Mouse (Mus musculus): Measurements from ENCODE around the gene Rundc3a. TPM values are rescaled to one million over a fixed set of nuclear protein-coding genes. Genes with fewer than 3 reads are reported as not detected.

Rundc3a gene
- polyA plus RNA-seq, 1 experiment from 2014 or later: 1.0 TPM

DNA sequence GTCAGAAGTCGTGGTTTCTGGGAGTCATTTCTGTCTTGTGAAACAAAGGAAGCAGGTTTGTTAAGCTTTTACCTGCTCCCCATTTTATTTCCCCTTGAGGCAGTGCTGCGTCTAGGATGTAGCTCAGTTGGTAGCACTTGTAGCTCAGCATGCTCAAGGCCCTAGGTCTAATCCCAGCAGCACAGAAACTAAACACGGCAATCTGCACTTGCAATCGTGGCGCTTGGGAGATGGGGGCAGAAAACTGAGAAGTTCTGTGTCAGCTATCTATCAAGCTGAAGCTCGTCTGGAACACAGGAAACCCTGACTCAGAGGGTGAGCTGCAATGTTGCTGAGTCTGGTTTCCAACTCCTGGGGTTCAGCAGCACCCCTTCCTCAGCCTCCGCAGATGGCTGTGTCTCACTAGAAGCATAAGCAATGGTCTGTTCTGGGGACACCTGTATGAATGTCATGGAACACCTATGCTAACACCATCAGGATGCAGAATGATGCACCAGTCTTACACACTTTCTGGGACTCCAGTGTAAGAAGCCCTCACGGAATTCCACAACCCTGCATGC lies 35.9 kb downstream of the Rundc3a start:
- no peaks in the 10 kb centered on the region for H3K9me3 ChIP-seq (ENCODE audit: control insufficient read depth, low read length)
- 0 out of 2 replicates have a peak, but pooled peaks cover 2% of the 10 kb centered on the region for H3K36me3 ChIP-seq (ENCODE audit: control insufficient read depth, insufficient read depth, low read length)
- 75% methylated on average over 8 of the region's 8 CpGs for WGBS
- peaks cover 3% of the 10 kb centered on the region for H3K4me1 ChIP-seq (ENCODE audit: control insufficient read depth, insufficient read depth, low read length)
- no peak overlapping the region for H3K4me3 ChIP-seq (ENCODE audit: low read depth, low read length)
- DNase-seq (ENCODE audit: low spot score): no peak
- H3K4me2 ChIP-seq (ENCODE audit: low read depth, severe bottlenecking): no peak overlapping the region
- H3K27me3 ChIP-seq (ENCODE audit: control insufficient read depth, insufficient read depth, low read length): no peaks in the 10 kb centered on the region
- H3K27ac ChIP-seq (replicated peaks; ENCODE audit: low read depth, low read length): no peak overlapping the region
- H3K9ac ChIP-seq (ENCODE audit: low read length): no peak overlapping the region
- no peak for ATAC-seq (ENCODE audit: insufficient number of reproducible peaks, low FRiP score, low TSS enrichment, low read depth)

DNA sequence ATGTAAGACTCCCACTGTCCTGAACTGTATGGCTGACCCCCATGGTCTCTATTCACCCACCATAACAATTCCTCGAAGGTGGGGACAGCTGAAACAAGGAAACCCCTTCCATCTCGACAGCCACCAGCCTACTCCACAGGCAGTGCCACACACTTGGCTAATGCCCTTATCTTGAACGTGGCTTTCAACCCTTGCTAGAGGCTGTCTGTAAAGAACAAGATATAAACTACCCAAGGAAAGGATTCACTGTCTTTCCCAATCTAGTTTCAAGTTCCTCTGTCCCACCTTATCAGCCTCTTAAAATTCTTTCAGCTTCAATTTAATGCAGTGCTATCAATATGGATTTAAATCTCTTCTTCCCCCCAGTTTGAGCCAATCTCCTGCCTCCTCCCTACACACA lies 36.3 kb downstream of the Rundc3a start:
- ATAC-seq (ENCODE audit: insufficient number of reproducible peaks, low FRiP score, low TSS enrichment, low read depth) (no peak), DNase-seq (ENCODE audit: low spot score) (no peak)
- H3K4me3 ChIP-seq (ENCODE audit: low read depth, low read length): peak overlapping the region; percentile 71
- H3K27me3 ChIP-seq (ENCODE audit: control insufficient read depth, insufficient read depth, low read length): no peaks in the 10 kb centered on the region
- H3K4me1 ChIP-seq (ENCODE audit: control insufficient read depth, insufficient read depth, low read length): peaks cover 3% of the 10 kb centered on the region
- no peaks in the 10 kb centered on the region for H3K9me3 ChIP-seq (ENCODE audit: control insufficient read depth, low read length)
- H3K27ac ChIP-seq (replicated peaks; ENCODE audit: low read depth, low read length): no peak overlapping the region
- 0 out of 2 replicates have a peak, but pooled peaks cover 2% of the 10 kb centered on the region for H3K36me3 ChIP-seq (ENCODE audit: control insufficient read depth, insufficient read depth, low read length)
- H3K4me2 ChIP-seq (ENCODE audit: low read depth, severe bottlenecking): peak overlapping the region; percentile 92
- WGBS: 54% methylated on average over 3 of the region's 3 CpGs
- peak overlapping the region; percentile 58; the same call in 1 of the 2 replicates for H3K9ac ChIP-seq (ENCODE audit: low read length)

- peak; percentile 90 for DNase-seq (ENCODE audit: low spot score)
- H3K9me3 ChIP-seq (ENCODE audit: control insufficient read depth, low read length): no peaks in the 10 kb centered on the region
- 0 out of 2 replicates have a peak, but pooled peaks cover 4% of the 10 kb centered on the region for H3K36me3 ChIP-seq (ENCODE audit: control insufficient read depth, insufficient read depth, low read length)
- no peaks in the 10 kb centered on the region for H3K27me3 ChIP-seq (ENCODE audit: control insufficient read depth, insufficient read depth, low read length)
- peak within 1 kb of the TSS; percentile 92 for H3K4me2 ChIP-seq (ENCODE audit: low read depth, severe bottlenecking)
- H3K9ac ChIP-seq (ENCODE audit: low read length): peak within 1 kb of the TSS; percentile 58
- peak; percentile 88 for ATAC-seq (ENCODE audit: insufficient number of reproducible peaks, low FRiP score, low TSS enrichment, low read depth)
- H3K4me1 ChIP-seq (ENCODE audit: control insufficient read depth, insufficient read depth, low read length): peaks cover 3% of the 10 kb centered on the region
- H3K27ac ChIP-seq (replicated peaks; ENCODE audit: low read depth, low read length): peak within 1 kb of the TSS; percentile 81
- peak within 1 kb of the TSS; percentile 71 for H3K4me3 ChIP-seq (ENCODE audit: low read depth, low read length)
- under 1% methylated on average over 29 of the region's 29 CpGs for WGBS
These were observed 37.2 kb downstream of the Rundc3a start, which contains the start of gene Grn for GRCm38 (mm10) chr11:102430121-102431017. TSS of gene Grn (plus strand) at chr11:102430315.

GRCm38 (mm10) chr11:102431018-102431645 lies 37.9 kb downstream of the Rundc3a start:
- 0 out of 2 replicates have a peak, but pooled peaks have one; percentile 28 for ATAC-seq (ENCODE audit: insufficient number of reproducible peaks, low FRiP score, low TSS enrichment, low read depth)
- WGBS: under 1% methylated on average over 7 of the region's 7 CpGs

GRCm38 (mm10) chr11:102431728-102432114 lies 38.5 kb downstream of the Rundc3a start:
- no peak overlapping the region for H3K9ac ChIP-seq (ENCODE audit: low read length)
- 82% methylated on average over 3 of the region's 3 CpGs for WGBS
- DNase-seq (ENCODE audit: low spot score): no peak
- no peak overlapping the region for H3K4me2 ChIP-seq (ENCODE audit: low read depth, severe bottlenecking)
- H3K27me3 ChIP-seq (ENCODE audit: control insufficient read depth, insufficient read depth, low read length): no peaks in the 10 kb centered on the region
- peaks cover 3% of the 10 kb centered on the region for H3K4me1 ChIP-seq (ENCODE audit: control insufficient read depth, insufficient read depth, low read length)
- H3K27ac ChIP-seq (replicated peaks; ENCODE audit: low read depth, low read length): no peak overlapping the region
- no peak overlapping the region for H3K4me3 ChIP-seq (ENCODE audit: low read depth, low read length)
- H3K9me3 ChIP-seq (ENCODE audit: control insufficient read depth, low read length): no peaks in the 10 kb centered on the region
- no peak for ATAC-seq (ENCODE audit: insufficient number of reproducible peaks, low FRiP score, low TSS enrichment, low read depth)
- peaks cover 9% of the 10 kb centered on the region for H3K36me3 ChIP-seq (ENCODE audit: control insufficient read depth, insufficient read depth, low read length)

More at GRCm38 (mm10) chr11:102431018-102431645, 37.9 kb downstream of the Rundc3a start:
- Histone ChIP-seq H3K9ac (ENCODE audit: low read length) (peak overlapping the region; percentile 56), H3K27ac (replicated peaks; ENCODE audit: low read depth, low read length) (peak overlapping the region; percentile 81), H3K9me3 (ENCODE audit: control insufficient read depth, low read length) (no peaks in the 10 kb centered on the region), H3K4me2 (ENCODE audit: low read depth, severe bottlenecking) (peak overlapping the region; percentile 92), H3K4me3 (ENCODE audit: low read depth, low read length) (peak overlapping the region; percentile 71), H3K36me3 (ENCODE audit: control insufficient read depth, insufficient read depth, low read length) (peaks cover 9% of the 10 kb centered on the region), H3K27me3 (ENCODE audit: control insufficient read depth, insufficient read depth, low read length) (no peaks in the 10 kb centered on the region), H3K4me1 (ENCODE audit: control insufficient read depth, insufficient read depth, low read length) (peaks cover 3% of the 10 kb centered on the region)
- peak; percentile 88 for DNase-seq (ENCODE audit: low spot score)

DNA sequence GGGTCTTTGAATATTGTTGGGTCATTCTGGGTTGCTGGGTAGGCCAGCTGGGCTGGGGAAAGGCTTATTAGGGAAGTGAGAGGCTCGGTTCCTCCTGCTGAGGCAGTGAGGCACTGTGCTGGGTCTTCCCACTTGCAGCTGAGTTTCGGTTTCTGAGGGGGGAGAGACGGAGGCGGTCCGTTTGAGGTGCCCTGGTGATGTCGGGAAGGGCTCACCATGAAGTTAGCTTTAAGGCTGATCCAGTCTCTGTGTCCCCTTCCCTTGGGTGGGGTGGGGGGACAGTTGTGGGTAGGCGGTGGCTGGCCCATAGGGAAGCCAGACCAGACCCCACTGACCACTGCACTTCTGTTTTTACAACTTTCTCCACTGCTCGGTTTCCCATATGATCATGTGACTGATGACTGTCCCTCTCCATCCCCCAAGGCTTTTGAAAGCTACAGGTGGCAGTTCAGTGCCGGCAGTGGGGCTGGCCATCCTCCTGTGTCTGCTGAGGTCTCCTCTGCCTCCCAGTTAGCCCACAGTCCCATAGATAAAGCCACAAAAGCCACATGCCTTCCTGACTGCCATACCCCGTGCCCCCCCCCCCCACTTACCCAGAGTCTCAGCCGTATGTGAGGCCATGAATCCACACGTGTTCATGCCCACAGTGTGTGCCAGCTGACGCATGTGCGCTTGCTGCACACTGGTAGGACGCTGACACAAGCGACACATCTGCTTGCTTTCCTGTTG lies 39.1 kb downstream of the Rundc3a start:
- H3K9ac ChIP-seq (ENCODE audit: low read length): no peak overlapping the region
- H3K4me1 ChIP-seq (ENCODE audit: control insufficient read depth, insufficient read depth, low read length): peaks cover 5% of the 10 kb centered on the region
- ATAC-seq (ENCODE audit: insufficient number of reproducible peaks, low FRiP score, low TSS enrichment, low read depth): no peak
- no peak overlapping the region for H3K4me2 ChIP-seq (ENCODE audit: low read depth, severe bottlenecking)
- no peak for DNase-seq (ENCODE audit: low spot score)
- peaks cover 9% of the 10 kb centered on the region for H3K36me3 ChIP-seq (ENCODE audit: control insufficient read depth, insufficient read depth, low read length)
- H3K9me3 ChIP-seq (ENCODE audit: control insufficient read depth, low read length): no peaks in the 10 kb centered on the region
- H3K27ac ChIP-seq (replicated peaks; ENCODE audit: low read depth, low read length): no peak overlapping the region
- H3K27me3 ChIP-seq (ENCODE audit: control insufficient read depth, insufficient read depth, low read length): no peaks in the 10 kb centered on the region
- no peak overlapping the region for H3K4me3 ChIP-seq (ENCODE audit: low read depth, low read length)
- WGBS: 64% methylated on average over 16 of the region's 16 CpGs

DNA sequence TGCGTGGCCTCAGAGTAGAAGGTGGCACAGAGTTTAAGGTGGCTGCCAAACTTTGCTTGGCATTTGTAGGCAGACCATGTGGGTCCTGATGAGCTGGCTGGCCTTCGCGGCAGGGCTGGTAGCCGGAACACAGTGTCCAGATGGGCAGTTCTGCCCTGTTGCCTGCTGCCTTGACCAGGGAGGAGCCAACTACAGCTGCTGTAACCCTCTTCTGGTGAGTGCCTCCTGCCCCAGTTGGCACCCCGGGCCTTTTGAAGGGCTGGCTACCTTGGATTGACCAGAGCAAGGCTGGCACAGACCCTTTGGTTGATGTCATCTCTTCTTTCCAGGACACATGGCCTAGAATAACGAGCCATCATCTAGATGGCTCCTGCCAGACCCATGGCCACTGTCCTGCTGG lies 39.7 kb downstream of the Rundc3a start:
- H3K4me2 ChIP-seq (ENCODE audit: low read depth, severe bottlenecking): no peak overlapping the region
- H3K9ac ChIP-seq (ENCODE audit: low read length): no peak overlapping the region
- peaks cover 9% of the 10 kb centered on the region for H3K36me3 ChIP-seq (ENCODE audit: control insufficient read depth, insufficient read depth, low read length)
- ATAC-seq (ENCODE audit: insufficient number of reproducible peaks, low FRiP score, low TSS enrichment, low read depth): no peak
- H3K4me1 ChIP-seq (ENCODE audit: control insufficient read depth, insufficient read depth, low read length): peaks cover 11% of the 10 kb centered on the region
- no peaks in the 10 kb centered on the region for H3K9me3 ChIP-seq (ENCODE audit: control insufficient read depth, low read length)
- no peak for DNase-seq (ENCODE audit: low spot score)
- H3K27ac ChIP-seq (replicated peaks; ENCODE audit: low read depth, low read length): no peak overlapping the region
- H3K27me3 ChIP-seq (ENCODE audit: control insufficient read depth, insufficient read depth, low read length): 0 out of 2 replicates have a peak, but pooled peaks cover under 1% of the 10 kb centered on the region
- WGBS: 88% methylated on average over 6 of the region's 6 CpGs
- H3K4me3 ChIP-seq (ENCODE audit: low read depth, low read length): no peak overlapping the region

GRCm38 (mm10) chr11:102433866-102434265 lies 40.7 kb downstream of the Rundc3a start:
- no peak for ATAC-seq (ENCODE audit: insufficient number of reproducible peaks, low FRiP score, low TSS enrichment, low read depth)
- Histone ChIP-seq H3K27ac (replicated peaks; ENCODE audit: low read depth, low read length) (no peak overlapping the region), H3K4me3 (ENCODE audit: low read depth, low read length) (no peak overlapping the region), H3K4me1 (ENCODE audit: control insufficient read depth, insufficient read depth, low read length) (peaks cover 14% of the 10 kb centered on the region), H3K9me3 (ENCODE audit: control insufficient read depth, low read length) (no peaks in the 10 kb centered on the region), H3K4me2 (ENCODE audit: low read depth, severe bottlenecking) (no peak overlapping the region), H3K27me3 (ENCODE audit: control insufficient read depth, insufficient read depth, low read length) (0 out of 2 replicates have a peak, but pooled peaks cover 4% of the 10 kb centered on the region), H3K9ac (ENCODE audit: low read length) (no peak overlapping the region), H3K36me3 (ENCODE audit: control insufficient read depth, insufficient read depth, low read length) (peaks cover 9% of the 10 kb centered on the region)
- no peak for DNase-seq (ENCODE audit: low spot score)
- 90% methylated on average over 7 of the region's 7 CpGs for WGBS

Data from limb, embryonic 11.5 days (tissue).